Mouse (Mus musculus) embryonic facial prominence, embryonic 13.5 days (tissue): ENCODE results near the gene Bcl2l11. TPM values are rescaled to one million over a fixed set of nuclear protein-coding genes. Genes with fewer than 3 reads are reported as not detected.

Experiments used
- ATAC-seq: fragments of 200-750 bp; cut with Nextera tagmentation; 2 replicates; pipeline ENCODE4 v1.8.0; 2017; ENCODE audit warnings: low read depth; ENCODE audit not compliant: insufficient number of reproducible peaks, insufficient read depth, low FRiP score, low TSS enrichment
- H3K27ac ChIP-seq: fragments of 300-500 bp; sonication (generic); 2 replicates; pipeline ENCODE4 v1.5.1; 2015; ENCODE audit warnings: moderate library complexity, mild to moderate bottlenecking, inconsistent platforms
- H3K27me3 ChIP-seq: fragments of 300-500 bp; sonication (generic); 2 replicates; pipeline ENCODE4 v1.6.1; 2015; ENCODE audit warnings: mild to moderate bottlenecking, inconsistent platforms
- H3K36me3 ChIP-seq: fragments of 300-500 bp; sonication (generic); 2 replicates; pipeline ENCODE4 v1.6.1; 2015; ENCODE audit warnings: mild to moderate bottlenecking, inconsistent platforms
- H3K4me1 ChIP-seq: fragments of 300-500 bp; sonication (generic); 2 replicates; pipeline ENCODE4 v1.6.1; 2015; ENCODE audit warnings: inconsistent platforms
- H3K4me2 ChIP-seq: fragments of 300-500 bp; sonication (generic); 2 replicates; pipeline ENCODE4 v1.6.1; 2015; ENCODE audit warnings: moderate library complexity, mild to moderate bottlenecking, inconsistent platforms
- H3K4me3 ChIP-seq: fragments of 300-500 bp; sonication (generic); 2 replicates; pipeline ENCODE4 v1.5.1; 2015; ENCODE audit warnings: mild to moderate bottlenecking, inconsistent platforms
- H3K9ac ChIP-seq: fragments of 300-500 bp; sonication (generic); 2 replicates; pipeline ENCODE4 v1.6.1; 2015; ENCODE audit warnings: mild to moderate bottlenecking, inconsistent platforms
- H3K9me3 ChIP-seq: fragments of 300-500 bp; sonication (generic); 2 replicates; pipeline ENCODE4 v1.6.1; 2016; ENCODE audit warnings: inconsistent platforms
- WGBS: fragments of 180-500 bp; shearing (Covaris S2); methylation state at CpG from one replicate; pipeline ENCODE4 v1.1.7; 2015; ENCODE audit warnings: mixed read lengths; 5-methylcytosine and 5-hydroxymethylcytosine counted together
- polyA plus RNA-seq: library from polyadenylated mRNA; unstranded; fragments of >200 nt; fragmentation: Nextera tagmentation; extraction: Ambion mirVana; gene quantifications from 2 replicates; pipeline ENCODE4 v1.2.1, GENCODE M21; 2015

Bcl2l11 gene
- polyA plus RNA-seq, 1 experiment from 2014 or later, result 23.6 TPM

DNA sequence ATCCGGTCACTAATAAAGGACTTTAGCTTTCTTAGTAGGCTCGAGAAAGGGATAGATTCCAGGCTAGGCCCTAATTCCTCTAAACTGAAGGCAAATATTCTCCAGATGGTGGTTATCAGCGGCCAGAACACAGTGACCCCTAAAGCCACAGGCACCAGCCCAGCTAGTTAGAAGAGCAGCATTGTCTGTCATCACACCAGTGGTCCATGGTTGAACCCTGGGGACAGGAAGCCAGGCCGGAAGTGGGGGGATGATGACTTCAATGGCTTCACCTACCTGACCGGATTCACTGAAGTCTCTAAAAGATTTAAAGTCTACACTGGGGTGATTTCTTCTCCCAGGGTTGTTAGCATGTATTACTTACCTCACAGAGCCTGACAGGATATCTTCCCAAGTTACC is 23.8 kb downstream of the Bcl2l11 start:
- Histone ChIP-seq H3K4me3 (no peak overlapping the region), H3K36me3 (peaks cover 58% of the 10 kb centered on the region), H3K9me3 (no peaks in the 10 kb centered on the region), H3K4me2 (no peak overlapping the region), H3K27ac (no peak overlapping the region), H3K4me1 (peaks cover 12% of the 10 kb centered on the region; the same call in 1 of the 2 replicates), H3K9ac (no peak overlapping the region), H3K27me3 (no peaks in the 10 kb centered on the region)
- WGBS, result 55% methylated on average over 5 of the region's 5 CpGs
- no peak for ATAC-seq

DNA sequence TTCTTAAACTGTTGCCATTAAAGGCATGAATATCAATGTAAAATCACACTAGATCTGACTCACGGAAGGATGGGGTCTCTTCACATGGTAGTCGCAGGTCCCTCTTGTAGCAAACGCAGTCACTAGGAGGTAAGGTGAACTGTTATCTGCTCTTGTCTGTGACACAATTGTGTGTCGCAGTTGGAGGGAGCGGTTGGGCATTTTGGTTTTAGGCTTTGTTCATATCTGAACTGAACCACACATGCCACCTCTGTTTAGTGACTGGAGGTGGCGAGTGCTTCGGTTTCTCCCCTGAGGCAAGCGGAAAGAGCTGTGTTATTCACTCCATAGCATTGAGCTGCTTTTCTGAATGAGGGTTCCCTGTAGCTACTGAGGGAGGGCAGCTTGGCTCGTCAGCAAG is 26.4 kb downstream of the Bcl2l11 start:
- Histone ChIP-seq H3K4me2 (no peak overlapping the region), H3K27me3 (no peaks in the 10 kb centered on the region), H3K9ac (no peak overlapping the region), H3K4me1 (peaks cover 25% of the 10 kb centered on the region; the same call in 1 of the 2 replicates), H3K27ac (no peak overlapping the region), H3K36me3 (peaks cover 61% of the 10 kb centered on the region), H3K9me3 (no peaks in the 10 kb centered on the region), H3K4me3 (no peak overlapping the region)
- ATAC-seq, result no peak
- 84% methylated on average over 9 of the region's 9 CpGs for WGBS

DNA sequence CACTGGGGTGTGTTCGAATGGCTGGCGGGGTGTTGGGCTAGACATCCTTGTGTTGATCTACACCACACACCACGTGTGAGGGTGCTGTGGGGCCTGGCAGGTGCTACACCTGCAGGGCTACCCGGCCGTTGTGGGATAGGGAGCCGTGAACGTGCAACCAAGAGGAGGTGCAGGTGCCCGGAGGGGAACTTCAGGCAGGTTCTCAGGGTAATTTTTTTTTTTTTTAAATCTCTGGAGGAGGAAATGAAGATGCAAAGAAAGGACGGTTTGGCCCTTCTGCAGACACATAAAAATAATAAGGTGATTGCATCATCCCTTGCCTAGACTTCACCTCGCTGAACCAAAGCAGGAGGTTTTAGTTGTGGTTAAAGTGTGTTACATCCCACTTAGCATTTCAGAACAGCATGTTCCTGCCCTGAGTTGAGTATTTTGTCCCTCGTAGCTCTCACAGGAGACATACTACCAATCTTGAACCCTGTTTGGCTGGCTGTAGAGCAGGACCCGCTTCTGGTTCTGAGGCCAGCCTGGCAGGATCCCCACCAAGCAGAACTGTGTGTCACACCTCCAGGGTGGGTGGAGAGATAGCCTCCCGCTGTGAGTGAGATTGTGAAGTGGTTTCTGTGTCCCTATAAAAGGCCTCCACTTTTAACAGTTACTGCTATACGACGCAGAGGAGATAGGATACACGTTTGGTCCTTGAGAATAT is 27.2 kb downstream of the Bcl2l11 start:
- Histone ChIP-seq H3K9me3 (no peaks in the 10 kb centered on the region), H3K36me3 (peaks cover 57% of the 10 kb centered on the region), H3K9ac (no peak overlapping the region), H3K4me2 (no peak overlapping the region), H3K4me1 (peaks cover 29% of the 10 kb centered on the region; the same call in 1 of the 2 replicates), H3K4me3 (no peak overlapping the region), H3K27me3 (no peaks in the 10 kb centered on the region), H3K27ac (no peak overlapping the region)
- ATAC-seq, result no peak
- WGBS, result 86% methylated on average over 16 of the region's 16 CpGs

DNA sequence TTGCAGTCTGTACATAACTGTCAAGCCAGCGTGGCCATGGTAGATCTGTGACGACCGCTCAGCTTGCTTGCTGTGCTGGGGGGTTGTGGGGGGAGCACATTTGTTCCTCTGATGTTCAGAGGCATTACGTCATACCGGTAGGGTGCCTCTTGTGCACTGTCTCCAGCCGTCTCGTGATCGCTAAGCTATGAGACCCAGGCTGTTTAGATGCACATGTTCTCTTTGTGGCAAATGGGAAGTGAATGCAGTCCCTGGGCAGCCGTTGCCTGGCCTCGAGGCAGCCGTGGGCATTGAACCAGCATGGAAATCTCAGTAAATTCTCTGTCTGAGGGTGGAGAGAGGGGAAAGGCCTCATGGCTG is 27.7 kb downstream of the Bcl2l11 start:
- no peak overlapping the region for H3K4me2 ChIP-seq
- H3K27me3 ChIP-seq, result no peaks in the 10 kb centered on the region
- H3K36me3 ChIP-seq, result peaks cover 55% of the 10 kb centered on the region
- H3K9me3 ChIP-seq, result no peaks in the 10 kb centered on the region
- no peak overlapping the region for H3K9ac ChIP-seq
- 79% methylated on average over 11 of the region's 11 CpGs for WGBS
- ATAC-seq, result no peak
- no peak overlapping the region for H3K27ac ChIP-seq
- H3K4me1 ChIP-seq, result peaks cover 33% of the 10 kb centered on the region; the same call in 1 of the 2 replicates
- H3K4me3 ChIP-seq, result no peak overlapping the region

DNA sequence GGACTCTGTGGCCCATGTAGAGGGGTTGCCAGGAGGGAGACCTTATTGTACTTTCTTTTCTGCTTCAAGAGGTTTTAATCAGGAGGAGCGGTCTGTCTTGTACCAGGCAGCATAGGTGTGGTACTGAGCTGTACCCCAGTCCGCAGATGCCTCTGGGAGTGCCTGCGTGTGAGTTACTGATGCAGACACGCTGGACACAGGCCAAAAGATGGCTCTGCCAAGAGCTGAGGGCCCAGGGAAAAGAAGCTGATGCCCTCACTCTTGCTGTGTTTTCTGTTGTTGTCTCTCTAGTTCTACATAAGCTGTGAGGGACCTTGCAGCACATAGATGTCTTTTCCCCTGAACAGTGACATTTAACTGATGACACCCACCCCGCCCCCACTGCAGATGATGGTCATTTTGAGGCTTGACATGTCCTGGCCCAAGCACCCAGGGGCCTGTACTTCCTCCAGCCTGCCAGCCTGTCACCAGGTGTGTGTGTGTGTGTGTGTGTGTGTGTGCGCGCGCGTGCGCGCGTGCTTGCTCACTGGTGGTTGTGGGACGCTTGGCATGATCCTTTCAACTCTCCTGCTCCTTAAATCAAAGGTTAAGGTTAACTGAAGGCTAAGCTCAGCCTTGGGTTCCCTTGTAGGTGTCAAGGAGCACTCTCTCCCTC is 29.7 kb downstream of the Bcl2l11 start:
- Histone ChIP-seq H3K4me2 (no peak overlapping the region), H3K9me3 (no peaks in the 10 kb centered on the region), H3K36me3 (peaks cover 55% of the 10 kb centered on the region), H3K9ac (no peak overlapping the region), H3K27ac (no peak overlapping the region), H3K4me1 (peaks cover 44% of the 10 kb centered on the region; the same call in 1 of the 2 replicates), H3K27me3 (no peaks in the 10 kb centered on the region), H3K4me3 (no peak overlapping the region)
- ATAC-seq, result no peak
- WGBS, result 92% methylated on average over 13 of the region's 13 CpGs

DNA sequence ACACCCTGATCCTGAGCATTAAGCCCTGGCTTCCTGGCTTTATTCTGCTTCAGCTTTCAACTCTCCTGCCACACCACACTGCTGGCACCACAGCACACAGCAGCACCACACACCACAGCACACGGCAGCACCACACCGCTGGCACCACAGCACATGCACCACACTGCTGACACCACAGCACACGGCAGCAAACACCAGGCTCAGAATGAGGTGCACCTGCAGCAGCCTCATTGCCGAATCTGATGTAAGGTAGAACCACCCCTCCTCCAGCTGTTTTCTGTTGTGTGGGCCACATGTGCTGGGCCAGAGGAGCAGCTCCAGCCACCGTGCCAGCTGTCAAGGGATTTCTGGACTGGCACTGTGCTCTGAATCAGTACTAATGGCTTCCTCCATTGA is 30.2 kb downstream of the Bcl2l11 start:
- Histone ChIP-seq H3K9me3 (no peaks in the 10 kb centered on the region), H3K9ac (no peak overlapping the region), H3K27me3 (no peaks in the 10 kb centered on the region), H3K27ac (no peak overlapping the region), H3K4me3 (no peak overlapping the region), H3K4me2 (no peak overlapping the region), H3K4me1 (peaks cover 44% of the 10 kb centered on the region; the same call in 1 of the 2 replicates), H3K36me3 (peaks cover 51% of the 10 kb centered on the region)
- WGBS, result 75% methylated on average over 5 of the region's 5 CpGs
- no peak for ATAC-seq

DNA sequence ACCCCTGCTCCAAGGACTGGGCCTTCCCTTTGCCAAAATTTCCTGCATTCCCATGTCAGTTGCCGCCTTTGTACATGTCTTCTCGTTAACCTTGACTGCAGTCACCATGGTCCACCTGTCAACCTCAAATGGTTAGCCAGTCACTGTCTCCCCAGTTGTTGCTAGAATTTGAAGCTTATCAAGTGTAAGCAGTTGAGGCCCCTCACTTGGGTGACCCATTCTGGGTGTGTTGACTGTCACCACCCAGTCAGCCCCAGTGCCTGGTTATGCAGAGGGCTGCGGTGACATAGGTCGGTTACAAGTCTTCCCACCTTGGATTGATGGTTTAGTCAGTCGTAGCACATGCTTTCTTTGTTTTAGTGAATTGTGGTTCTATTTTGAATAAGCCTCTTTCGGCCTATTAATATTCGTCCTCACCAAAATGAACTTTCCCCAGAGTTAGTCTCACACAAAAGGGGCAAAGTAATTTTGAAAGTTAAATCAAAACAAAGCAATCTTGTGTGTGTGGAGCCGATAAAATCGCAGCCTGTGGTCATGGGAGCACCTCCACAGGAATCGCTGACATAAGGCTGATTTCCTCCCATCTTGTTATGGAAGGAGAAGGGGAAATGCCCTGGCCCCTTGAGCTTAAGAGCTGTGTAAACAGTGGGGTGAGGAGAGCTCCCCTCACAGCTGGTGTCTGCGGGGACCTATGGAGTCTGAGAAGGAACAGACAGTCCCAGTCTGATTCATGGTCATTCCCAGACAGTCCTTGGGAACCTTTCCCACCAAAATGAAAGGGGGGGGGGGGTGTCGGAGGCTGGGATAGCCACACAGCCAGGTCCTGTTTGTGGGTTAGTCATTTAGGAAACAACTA is 30.9 kb downstream of the Bcl2l11 start:
- Histone ChIP-seq H3K36me3 (peaks cover 51% of the 10 kb centered on the region), H3K4me3 (no peak overlapping the region), H3K9ac (no peak overlapping the region), H3K27me3 (no peaks in the 10 kb centered on the region), H3K9me3 (no peaks in the 10 kb centered on the region), H3K27ac (no peak overlapping the region), H3K4me1 (peaks cover 39% of the 10 kb centered on the region; the same call in 1 of the 2 replicates), H3K4me2 (no peak overlapping the region)
- 82% methylated on average over 12 of the region's 12 CpGs for WGBS
- ATAC-seq, result no peak

DNA sequence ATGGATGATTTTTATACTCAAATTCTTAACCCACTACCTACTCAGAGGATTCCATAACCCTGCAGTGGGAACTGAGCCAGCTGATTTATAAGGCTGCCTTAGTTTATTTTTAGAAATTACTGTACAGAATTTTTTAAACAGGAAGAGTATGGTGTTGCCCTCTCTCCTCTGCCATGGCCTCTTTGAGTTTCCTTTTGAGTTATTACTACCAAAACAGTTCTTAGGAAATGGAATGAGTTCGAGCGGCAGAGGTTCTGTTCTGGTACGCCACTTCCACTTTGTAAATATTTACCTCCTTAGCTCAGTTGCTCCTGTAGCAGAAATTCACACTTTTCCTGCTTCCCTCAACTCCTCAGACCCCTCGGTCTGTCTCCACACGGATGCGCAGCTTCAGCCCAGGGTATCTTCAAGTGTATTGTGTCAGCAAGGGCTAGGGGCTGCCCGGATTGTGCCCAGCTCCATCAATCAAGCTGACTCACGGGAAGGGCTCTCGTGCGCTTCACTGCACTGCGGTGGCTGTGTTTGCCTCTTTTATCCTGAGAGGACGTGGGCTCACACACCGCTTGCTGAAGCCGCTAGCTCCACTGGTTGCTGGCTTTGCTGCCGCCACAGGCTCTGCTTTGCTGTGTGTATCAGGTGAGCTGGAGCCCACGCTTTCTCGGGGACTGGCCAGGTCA is 33.0 kb downstream of the Bcl2l11 start:
- Histone ChIP-seq H3K9me3 (no peaks in the 10 kb centered on the region), H3K4me3 (no peak overlapping the region), H3K4me1 (peaks cover 32% of the 10 kb centered on the region; the same call in 1 of the 2 replicates), H3K27me3 (no peaks in the 10 kb centered on the region), H3K27ac (0 out of 2 replicates have a peak overlapping the region, but pooled peaks have one; percentile 22), H3K9ac (no peak overlapping the region), H3K4me2 (no peak overlapping the region), H3K36me3 (peaks cover 44% of the 10 kb centered on the region)
- WGBS, result 83% methylated on average over 17 of the region's 17 CpGs
- no peak for ATAC-seq

DNA sequence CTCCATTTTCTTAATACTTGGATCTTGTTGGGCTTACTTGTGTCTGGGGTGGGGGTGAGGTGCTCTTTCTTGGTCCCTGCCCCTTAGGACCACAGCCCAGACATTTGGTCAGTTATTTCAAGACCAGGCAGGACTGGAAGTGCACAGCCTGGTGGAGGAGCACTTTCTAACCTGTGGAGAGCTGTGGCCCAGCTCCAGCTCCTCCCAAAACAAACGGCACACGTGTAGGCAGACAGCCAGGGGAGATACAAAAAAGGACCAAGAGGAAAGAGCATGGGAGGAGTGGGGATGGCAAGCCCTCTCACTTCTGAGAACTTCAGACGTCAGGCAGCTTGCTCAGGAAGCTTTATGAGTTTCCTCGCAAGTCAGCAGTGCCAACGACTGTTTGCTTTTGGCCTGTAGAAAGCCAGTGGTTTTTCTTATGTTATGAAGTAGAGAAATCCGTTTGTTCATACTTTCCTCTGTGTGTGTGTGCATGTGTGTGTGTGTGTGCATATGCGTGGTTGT is 33.8 kb downstream of the Bcl2l11 start:
- Histone ChIP-seq H3K4me2 (no peak overlapping the region), H3K4me3 (no peak overlapping the region), H3K9me3 (no peaks in the 10 kb centered on the region), H3K27me3 (no peaks in the 10 kb centered on the region), H3K9ac (no peak overlapping the region), H3K36me3 (peaks cover 40% of the 10 kb centered on the region), H3K4me1 (peaks cover 32% of the 10 kb centered on the region; the same call in 1 of the 2 replicates), H3K27ac (no peak overlapping the region)
- ATAC-seq, result no peak
- WGBS, result 78% methylated on average over 7 of the region's 7 CpGs

DNA sequence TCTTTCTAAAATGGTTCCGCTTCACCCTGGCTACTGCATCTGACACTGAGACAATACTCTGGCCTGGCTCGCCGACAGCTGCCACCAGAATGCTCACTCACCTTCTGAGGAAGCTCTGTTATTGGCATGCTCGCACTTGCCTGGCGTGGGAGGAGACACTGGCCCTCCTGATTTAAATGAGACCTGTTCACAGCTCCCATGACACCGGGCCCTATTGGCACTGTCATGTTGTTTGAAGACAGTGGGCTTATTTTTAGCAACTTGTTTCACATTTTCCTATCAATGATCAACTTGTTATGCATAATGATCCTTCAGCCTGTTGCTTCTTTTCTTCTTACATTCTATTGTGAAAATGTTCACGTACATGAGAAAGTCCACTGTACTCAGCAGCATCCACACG is 37.3 kb downstream of the Bcl2l11 start:
- no peak overlapping the region for H3K4me2 ChIP-seq
- no peak for ATAC-seq
- no peaks in the 10 kb centered on the region for H3K9me3 ChIP-seq
- H3K9ac ChIP-seq, result no peak overlapping the region
- peaks cover 13% of the 10 kb centered on the region; the same call in 1 of the 2 replicates for H3K4me1 ChIP-seq
- no peaks in the 10 kb centered on the region for H3K27me3 ChIP-seq
- no peak overlapping the region for H3K27ac ChIP-seq
- WGBS, result 81% methylated on average over 8 of the region's 8 CpGs
- H3K4me3 ChIP-seq, result no peak overlapping the region
- peaks cover 28% of the 10 kb centered on the region for H3K36me3 ChIP-seq
